Mouse (Mus musculus) brain, embryonic 14.5 days (tissue): ENCODE measurements at regions not wholly inside any gene's neighbourhood (a gene's known extent, or its start where the extent isn't known, plus 50 kb on each side); places are given as distances from the start of the nearest gene placed in this dataset.

ENCODE experiments used
- CTCF ChIP-seq: fragments of 200-500 bp; IDR thresholded peaks from 2 replicates; pipeline ENCODE4 v1.5.1; 2012; ENCODE audit warnings: inconsistent platforms, mild to moderate bottlenecking, moderate library complexity, borderline replicate concordance; ENCODE audit not compliant: insufficient read depth, insufficient read length; ENCODE audit errors: extremely low read depth
- POLR2A ChIP-seq: fragments of 200-500 bp; IDR thresholded peaks from 2 replicates; pipeline ENCODE4 v1.6.1; 2012; ENCODE audit warnings: mild to moderate bottlenecking, inconsistent platforms, borderline replicate concordance; ENCODE audit not compliant: poor library complexity, insufficient read depth, insufficient read length, severe bottlenecking; ENCODE audit errors: extremely low read depth

DNA sequence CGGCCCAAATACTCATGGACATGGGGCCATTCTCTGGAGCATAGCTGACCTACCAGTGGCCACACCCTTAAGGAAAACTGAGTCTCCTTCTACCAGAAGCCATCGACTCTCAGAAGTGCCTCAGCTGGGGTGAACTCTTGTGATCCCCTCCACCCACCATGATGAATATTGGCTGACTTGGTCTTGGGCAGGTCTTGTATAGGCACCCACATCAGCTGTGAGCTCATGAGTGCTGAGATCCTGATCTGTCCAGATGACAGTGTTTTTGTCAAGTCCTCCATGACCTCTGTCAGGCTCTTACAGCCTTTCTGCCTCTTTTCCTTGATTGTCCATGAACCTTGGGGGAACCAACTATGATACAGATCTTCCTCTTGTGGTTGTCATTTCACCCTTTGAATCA, 99.9 kb upstream of the Smad1 start:
- TF ChIP-seq POLR2A: no peak
- no peak for TF ChIP-seq CTCF
